Mouse (Mus musculus): ENCODE measurements around the gene Ros1.

- TF ChIP-seq CTCF (IDR thresholded peaks at IDR 0.05; ENCODE audit: borderline replicate concordance, extremely low read depth, insufficient read depth, insufficient read length) (peak; percentile 7; the same call in 1 of the 2 replicates), POLR2A (IDR thresholded peaks at IDR 0.05; ENCODE audit: borderline replicate concordance, extremely low read depth, insufficient read depth, insufficient read length, poor library complexity, severe bottlenecking) (no peak)
These were observed 12.2 kb downstream of the Ros1 start for GRCm38 (mm10) chr10:52182878-52183277.

Measured in brain, embryonic 14.5 days (tissue).